Mouse (Mus musculus) spleen, adult 2 months (tissue): ENCODE results near the gene Tom1l2. TPM values are rescaled to one million over a fixed set of nuclear protein-coding genes. Genes with fewer than 3 reads are reported as not detected.

Source experiments
- DNase-seq, 2 experiments: peaks; one replicate each; pipeline versions ENCODE4 v3.0.0 to v3.0.0-alpha.2; 2012 to 2021; ENCODE audit warnings: low spot score in 2 of 2, low read depth in 1 of 2
- H3K27ac ChIP-seq: fragments of 200-500 bp; 2 replicates; pipeline ENCODE4 v1.5.1; 2012; ENCODE audit warnings: low read length, inconsistent platforms; ENCODE audit not compliant: insufficient read depth
- H3K27me3 ChIP-seq: fragments of 200-500 bp; 2 replicates; pipeline ENCODE4 v1.6.1; 2012; ENCODE audit warnings: mild to moderate bottlenecking, moderate library complexity, low read length, inconsistent platforms; ENCODE audit not compliant: control insufficient read depth, insufficient read depth
- H3K36me3 ChIP-seq: fragments of 200-500 bp; 2 replicates; pipeline ENCODE4 v1.6.1; 2012; ENCODE audit warnings: mild to moderate bottlenecking, low read length, inconsistent platforms; ENCODE audit not compliant: control insufficient read depth, insufficient read depth
- H3K4me1 ChIP-seq: fragments of 200-500 bp; 2 replicates; pipeline ENCODE4 v1.6.1; 2011; ENCODE audit warnings: inconsistent platforms; ENCODE audit not compliant: control insufficient read depth, insufficient read depth, insufficient read length
- H3K4me3 ChIP-seq: fragments of 200-500 bp; 2 replicates; pipeline ENCODE4 v1.5.1; 2011; ENCODE audit warnings: mild to moderate bottlenecking, inconsistent platforms; ENCODE audit not compliant: insufficient read depth, insufficient read length; ENCODE audit errors: extremely low read depth
- CTCF ChIP-seq: fragments of 200-500 bp; IDR thresholded peaks from 2 replicates; pipeline ENCODE4 v1.5.1; 2011; ENCODE audit warnings: mild to moderate bottlenecking, inconsistent platforms; ENCODE audit not compliant: insufficient read depth, insufficient read length, insufficient replicate concordance; ENCODE audit errors: extremely low read depth
- POLR2A ChIP-seq: fragments of 200-500 bp; IDR thresholded peaks from 2 replicates; pipeline ENCODE4 v1.6.1; 2011; ENCODE audit warnings: low read depth, low read length, inconsistent platforms
- WGBS: fragments of 180-500 bp; shearing (Covaris S2); methylation state at CpG from one replicate; pipeline ENCODE4 v1.1.7; 2018; 5-methylcytosine and 5-hydroxymethylcytosine counted together
- polyA plus RNA-seq: library from polyadenylated mRNA; depleted of rRNA; stranded (reverse); fragments of >200 nt; gene quantifications from 2 replicates; pipeline ENCODE4 v1.2.3, GENCODE M21; 2012

Gene Tom1l2
- polyA plus RNA-seq, 1 experiment, result 28.1 TPM

DNA sequence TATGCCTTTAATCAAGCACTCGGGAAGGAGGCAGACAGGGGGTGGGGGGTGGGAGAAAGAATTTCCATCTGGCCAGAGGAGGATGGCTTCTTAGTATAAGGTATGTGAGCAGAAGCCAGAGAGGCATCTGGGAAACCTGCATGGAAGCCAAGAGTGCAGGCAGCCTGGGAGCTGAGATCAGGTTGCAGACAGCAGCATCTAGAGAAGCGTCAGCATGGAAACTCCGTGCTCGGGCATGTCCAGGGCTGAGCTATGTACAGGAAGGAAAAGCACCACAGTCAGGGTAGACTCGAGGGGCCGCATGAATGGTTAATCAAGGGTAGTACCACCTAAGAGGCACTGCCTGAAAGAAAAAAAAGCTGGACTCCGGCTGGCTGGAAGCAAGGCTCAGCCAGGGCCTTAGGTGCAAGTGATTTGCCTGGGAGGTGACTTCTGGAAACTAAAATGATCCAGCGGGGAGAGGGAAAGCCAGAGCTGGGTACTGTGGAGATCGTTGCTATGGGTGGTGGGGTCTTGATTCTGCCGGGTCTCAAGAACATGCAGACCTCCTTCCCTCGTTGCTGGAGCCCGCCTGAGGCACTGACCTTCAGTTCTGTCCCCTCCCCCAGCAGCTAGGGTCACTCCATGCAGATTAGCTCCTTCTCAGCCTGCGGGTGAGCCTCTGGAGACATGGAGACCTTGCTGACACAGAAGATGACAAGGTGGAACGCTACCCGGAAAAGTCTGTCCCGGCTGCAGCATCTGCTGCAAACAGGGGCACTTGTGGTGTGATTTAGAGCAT is 13.7 kb upstream of the Tom1l2 start:
- DNase-seq, result no peak
- H3K27me3 ChIP-seq, result no peaks in the 10 kb centered on the region
- H3K4me3 ChIP-seq, result no peak overlapping the region
- WGBS, result 62% methylated on average over 16 of the region's 16 CpGs
- H3K4me1 ChIP-seq, result no peaks in the 10 kb centered on the region
- no peaks in the 10 kb centered on the region for H3K36me3 ChIP-seq
- no peak overlapping the region for H3K27ac ChIP-seq
- no peak for TF ChIP-seq CTCF
- TF ChIP-seq POLR2A, result no peak

- no peaks in the 10 kb centered on the region for H3K36me3 ChIP-seq
- no peak overlapping the region for H3K4me3 ChIP-seq
- WGBS, result 70% methylated on average over 5 of the region's 5 CpGs
- TF ChIP-seq CTCF (no peak), POLR2A (no peak)
- no peak for DNase-seq
- H3K27me3 ChIP-seq, result no peaks in the 10 kb centered on the region
- H3K4me1 ChIP-seq, result no peaks in the 10 kb centered on the region
- no peak overlapping the region for H3K27ac ChIP-seq
Measured at GRCm38 (mm10) chr11:60360631-60361201, 8.0 kb upstream of the Tom1l2 start.

DNA sequence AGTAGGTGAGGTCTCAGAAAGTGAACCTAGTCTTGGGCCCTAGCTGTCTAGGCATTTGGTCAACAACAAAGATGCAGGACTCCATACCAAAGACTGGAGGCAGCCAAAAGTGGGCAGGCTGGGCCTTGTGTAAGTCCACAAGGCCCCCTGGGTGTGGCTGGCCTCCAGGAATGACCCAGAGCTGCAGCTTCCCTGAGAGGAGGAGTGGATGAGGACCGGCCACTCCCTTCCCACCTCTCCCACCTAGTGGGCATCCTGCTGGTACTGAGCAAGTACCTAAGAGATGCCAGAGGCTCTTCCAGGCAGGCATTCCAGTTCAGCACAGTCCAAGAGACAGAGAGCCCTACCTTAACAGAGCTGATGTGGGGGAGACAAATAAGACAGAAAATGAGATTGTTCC is 7.2 kb upstream of the Tom1l2 start:
- DNase-seq, result no peak
- Histone ChIP-seq H3K27ac (no peak overlapping the region), H3K4me3 (no peak overlapping the region), H3K4me1 (no peaks in the 10 kb centered on the region), H3K27me3 (no peaks in the 10 kb centered on the region), H3K36me3 (no peaks in the 10 kb centered on the region)
- WGBS, result 93% methylated on average over 1 of the region's 1 CpGs
- no peak for TF ChIP-seq CTCF
- no peak for TF ChIP-seq POLR2A

GRCm38 (mm10) chr11:60359138-60359537 is 6.4 kb upstream of the Tom1l2 start:
- no peak for TF ChIP-seq CTCF
- TF ChIP-seq POLR2A, result no peak
- Histone ChIP-seq H3K4me1 (no peaks in the 10 kb centered on the region), H3K36me3 (no peaks in the 10 kb centered on the region), H3K27me3 (no peaks in the 10 kb centered on the region), H3K4me3 (no peak overlapping the region), H3K27ac (no peak overlapping the region)
- no peak for DNase-seq
- WGBS, result 60% methylated on average over 5 of the region's 5 CpGs

- DNase-seq, result no peak
- Histone ChIP-seq H3K4me3 (no peak overlapping the region), H3K4me1 (no peaks in the 10 kb centered on the region), H3K27me3 (no peaks in the 10 kb centered on the region), H3K27ac (no peak overlapping the region), H3K36me3 (no peaks in the 10 kb centered on the region)
- 74% methylated on average over 7 of the region's 7 CpGs for WGBS
- TF ChIP-seq CTCF, result no peak
Measured at GRCm38 (mm10) chr11:60358548-60358947, 5.8 kb upstream of the Tom1l2 start.

- Histone ChIP-seq H3K4me1 (peaks cover 2% of the 10 kb centered on the region; the same call in 1 of the 2 replicates), H3K36me3 (no peaks in the 10 kb centered on the region), H3K27ac (no peak overlapping the region), H3K27me3 (no peaks in the 10 kb centered on the region), H3K4me3 (no peak overlapping the region)
- TF ChIP-seq CTCF (no peak), POLR2A (no peak)
- 34% methylated on average over 1 of the region's 1 CpGs for WGBS
- DNase-seq, result no peak
Measured at GRCm38 (mm10) chr11:60357116-60357515, 4.4 kb upstream of the Tom1l2 start.

DNA sequence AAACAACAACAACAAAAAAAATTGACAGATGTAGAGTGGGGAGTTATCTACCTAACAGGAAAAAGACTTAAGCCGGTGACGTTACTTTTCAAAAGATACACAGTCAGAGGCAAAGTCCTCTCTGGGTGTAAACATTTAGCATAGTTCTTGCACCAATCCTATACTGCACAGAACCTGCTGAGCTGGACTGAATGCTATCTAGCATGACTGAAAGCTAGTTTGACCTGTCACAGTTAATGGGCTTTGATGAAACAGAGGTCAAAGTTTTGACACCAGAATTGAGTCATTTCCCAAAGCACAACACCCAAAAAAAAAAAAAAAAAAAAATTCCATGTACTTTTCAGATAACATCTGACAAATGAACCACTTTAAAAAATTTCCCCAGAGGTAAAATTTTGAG is 3.2 kb upstream of the Tom1l2 start:
- no peak for TF ChIP-seq POLR2A
- Histone ChIP-seq H3K4me3 (no peak overlapping the region), H3K27me3 (no peaks in the 10 kb centered on the region), H3K27ac (no peak overlapping the region), H3K4me1 (peaks cover 5% of the 10 kb centered on the region; the same call in 1 of the 2 replicates), H3K36me3 (no peaks in the 10 kb centered on the region)
- 94% methylated on average over 2 of the region's 2 CpGs for WGBS
- DNase-seq, result no peak
